Mouse (Mus musculus) CH12.LX (cell line): ENCODE data around the gene Ssbp3. TPM values are rescaled to one million over a fixed set of nuclear protein-coding genes. Genes with fewer than 3 reads are reported as not detected.
A peak's percentile ranks its signal among the peaks of the same experiment; 100 is the strongest.

Experiments
- DNase-seq: peaks from one replicate; pipeline ENCODE4 v3.0.0-alpha.2; 2013; ENCODE audit errors: extremely low read depth
- H3K27ac ChIP-seq: 2 replicates; pipeline ENCODE4 v1.5.1; 2012; ENCODE audit warnings: low read depth, mild to moderate bottlenecking, control low read depth, moderate library complexity; ENCODE audit not compliant: insufficient read depth
- H3K27me3 ChIP-seq: replicated peaks from 2 replicates; pipeline ENCODE3; 2012; ENCODE audit warnings: inconsistent platforms
- H3K36me3 ChIP-seq, 2 experiments: replicated peaks in 1 of 2; 2 replicates each; pipeline versions ENCODE3 to v1.6.1; 2012; ENCODE audit warnings: inconsistent platforms in 1 of 2, low read length in 1 of 2, mild to moderate bottlenecking in 1 of 2, mixed read lengths in 1 of 2, moderate library complexity in 1 of 2; ENCODE audit not compliant: control insufficient read depth in 1 of 2, insufficient read depth in 1 of 2
- H3K4me1 ChIP-seq, 2 experiments: 2 replicates each; pipeline ENCODE4 v1.6.1; 2012; ENCODE audit warnings: inconsistent platforms in 1 of 2, moderate library complexity in 1 of 2; ENCODE audit not compliant: insufficient read depth in 2 of 2, control insufficient read depth in 1 of 2
- H3K4me2 ChIP-seq: 2 replicates; pipeline ENCODE4 v1.6.1; 2012; ENCODE audit warnings: low read depth, mild to moderate bottlenecking, control low read depth; ENCODE audit not compliant: poor library complexity, insufficient read depth, severe bottlenecking
- H3K4me3 ChIP-seq, 3 experiments: fragments of 150-350 bp in 1 of 3; sonication (generic) in 1 of 3; replicated peaks in 1 of 3; 2 replicates each; pipeline versions ENCODE3 to v1.5.1; 2011 to 2012; ENCODE audit warnings: low read depth in 2 of 3, low read length in 2 of 3, mild to moderate bottlenecking in 2 of 3, moderate library complexity in 2 of 3, control low read depth in 1 of 3, improper control_type of control experiment in 1 of 3, inconsistent platforms in 1 of 3, mixed read lengths in 1 of 3; ENCODE audit not compliant: poor library complexity in 1 of 3
- H3K79me2 ChIP-seq: replicated peaks from 2 replicates; pipeline ENCODE4 v1.6.1; 2012; ENCODE audit warnings: mild to moderate bottlenecking, moderate library complexity; ENCODE audit not compliant: control insufficient read depth, poor library complexity, insufficient read depth, severe bottlenecking; ENCODE audit errors: extremely low read depth
- H3K9ac ChIP-seq: 2 replicates; pipeline ENCODE4 v1.6.1; 2012; ENCODE audit warnings: low read depth, mild to moderate bottlenecking, control low read depth, moderate library complexity; ENCODE audit not compliant: insufficient read depth
- H3K9me3 ChIP-seq: replicated peaks from 2 replicates; pipeline ENCODE3; 2012; ENCODE audit warnings: low read length, inconsistent platforms, mixed read lengths
- BHLHE40 ChIP-seq: IDR thresholded peaks from 2 replicates; pipeline ENCODE4 v1.6.1; 2011; ENCODE audit warnings: mild to moderate bottlenecking, low read depth, low read length, improper control_type of control experiment
- CHD1 ChIP-seq: IDR thresholded peaks from 2 replicates; pipeline ENCODE4 v1.6.1; 2012; ENCODE audit warnings: low read depth, low read length, improper control_type of control experiment, inconsistent platforms
- CHD2 ChIP-seq: IDR thresholded peaks from 2 replicates; pipeline ENCODE4 v1.6.1; 2011; ENCODE audit warnings: low read length, improper control_type of control experiment
- CTCF ChIP-seq, 2 experiments: IDR thresholded peaks in 1 of 2; conservative IDR thresholded peaks in 1 of 2; 2 replicates each; pipeline ENCODE4 v1.5.1; 2011 to 2012; ENCODE audit warnings: low read depth in 2 of 2, low read length in 2 of 2, improper control_type of control experiment in 1 of 2, inconsistent platforms in 1 of 2, mild to moderate bottlenecking in 1 of 2, moderate library complexity in 1 of 2
- E2F4 ChIP-seq: IDR thresholded peaks from 2 replicates; pipeline ENCODE4 v1.6.1; 2011; ENCODE audit warnings: low read depth, low read length, improper control_type of control experiment; ENCODE audit not compliant: insufficient replicate concordance
- ELF1 ChIP-seq: IDR thresholded peaks from 2 replicates; pipeline ENCODE4 v1.6.1; 2014; ENCODE audit warnings: low read depth, mild to moderate bottlenecking, inconsistent platforms, low read length, improper control_type of control experiment
- EP300 ChIP-seq: IDR thresholded peaks from 2 replicates; pipeline ENCODE4 v1.6.1; 2011; ENCODE audit warnings: low read length, improper control_type of control experiment
- ETS1 ChIP-seq: conservative IDR thresholded peaks from 2 replicates; pipeline ENCODE4 v1.6.1; 2012; ENCODE audit warnings: low read depth, mild to moderate bottlenecking, inconsistent platforms, low read length, improper control_type of control experiment, moderate library complexity
- GABPA ChIP-seq: IDR thresholded peaks from 2 replicates; pipeline ENCODE4 v1.6.1; 2012; ENCODE audit warnings: low read depth, low read length, improper control_type of control experiment, inconsistent platforms; ENCODE audit not compliant: insufficient replicate concordance
- HCFC1 ChIP-seq: IDR thresholded peaks from 2 replicates; pipeline ENCODE4 v1.6.1; 2012; ENCODE audit warnings: low read depth, mild to moderate bottlenecking, inconsistent platforms, low read length, improper control_type of control experiment
- IRF4 ChIP-seq: IDR thresholded peaks from 2 replicates; pipeline ENCODE4 v1.6.1; 2014; ENCODE audit warnings: low read depth, mild to moderate bottlenecking, inconsistent platforms, low read length, improper control_type of control experiment
- JUN ChIP-seq: IDR thresholded peaks from 2 replicates; pipeline ENCODE4 v1.6.1; 2011; ENCODE audit warnings: low read depth, mild to moderate bottlenecking, low read length, improper control_type of control experiment, moderate library complexity; ENCODE audit not compliant: insufficient read depth
- JUND ChIP-seq: conservative IDR thresholded peaks from 2 replicates; pipeline ENCODE4 v1.6.1; 2011; ENCODE audit warnings: low read depth, low read length, improper control_type of control experiment
- KAT2A ChIP-seq: IDR thresholded peaks from 2 replicates; pipeline ENCODE4 v1.6.1; 2012; ENCODE audit warnings: low read length, improper control_type of control experiment, inconsistent platforms; ENCODE audit not compliant: insufficient replicate concordance
- MAFK ChIP-seq: IDR thresholded peaks from 2 replicates; pipeline ENCODE4 v1.6.1; 2011; ENCODE audit warnings: low read length, improper control_type of control experiment; ENCODE audit not compliant: insufficient replicate concordance
- MAX ChIP-seq: IDR thresholded peaks from 2 replicates; pipeline ENCODE4 v1.6.1; 2011; ENCODE audit warnings: low read length, improper control_type of control experiment
- MXI1 ChIP-seq: IDR thresholded peaks from 2 replicates; pipeline ENCODE4 v1.6.1; 2011; ENCODE audit warnings: mild to moderate bottlenecking, low read depth, low read length, improper control_type of control experiment
- MYC ChIP-seq: IDR thresholded peaks from 2 replicates; pipeline ENCODE4 v1.6.1; 2011; ENCODE audit warnings: low read depth, mild to moderate bottlenecking, improper control_type of control experiment, low read length
- NELFE ChIP-seq: IDR thresholded peaks from 2 replicates; pipeline ENCODE4 v1.6.1; 2011; ENCODE audit warnings: low read depth, low read length, improper control_type of control experiment
- NRF1 ChIP-seq: IDR thresholded peaks from 2 replicates; pipeline ENCODE4 v1.6.1; 2014; ENCODE audit warnings: low read depth, mild to moderate bottlenecking, inconsistent platforms, low read length, improper control_type of control experiment, moderate library complexity
- POLR2AphosphoS2 ChIP-seq: IDR thresholded peaks from 2 replicates; pipeline ENCODE4 v1.6.1; 2011; ENCODE audit warnings: low read depth, low read length, improper control_type of control experiment
- RAD21 ChIP-seq: IDR thresholded peaks from 2 replicates; pipeline ENCODE4 v1.6.1; 2011; ENCODE audit warnings: low read depth, mild to moderate bottlenecking, low read length, improper control_type of control experiment, moderate library complexity
- RCOR1 ChIP-seq: conservative IDR thresholded peaks from 2 replicates; pipeline ENCODE4 v1.6.1; 2012; ENCODE audit warnings: low read depth, mild to moderate bottlenecking, inconsistent platforms, low read length, improper control_type of control experiment
- SIN3A ChIP-seq: IDR thresholded peaks from 2 replicates; pipeline ENCODE4 v1.6.1; 2012; ENCODE audit warnings: low read length, improper control_type of control experiment, inconsistent platforms
- TBP ChIP-seq: conservative IDR thresholded peaks from 2 replicates; pipeline ENCODE4 v1.6.1; 2011; ENCODE audit warnings: low read depth, low read length, improper control_type of control experiment
- TCF12 ChIP-seq: IDR thresholded peaks from 2 replicates; pipeline ENCODE4 v1.6.1; 2014; ENCODE audit warnings: low read depth, mild to moderate bottlenecking, inconsistent platforms, low read length, improper control_type of control experiment
- USF1 ChIP-seq: IDR thresholded peaks from 2 replicates; pipeline ENCODE4 v1.6.1; 2014; ENCODE audit warnings: low read depth, mild to moderate bottlenecking, inconsistent platforms, low read length, improper control_type of control experiment
- USF2 ChIP-seq: conservative IDR thresholded peaks from 2 replicates; pipeline ENCODE4 v1.6.1; 2011; ENCODE audit warnings: low read depth, low read length, improper control_type of control experiment
- ZC3H11A ChIP-seq: IDR thresholded peaks from 2 replicates; pipeline ENCODE4 v1.6.1; 2012; ENCODE audit warnings: low read depth, mild to moderate bottlenecking, inconsistent platforms, low read length, improper control_type of control experiment
- ZKSCAN1 ChIP-seq: IDR thresholded peaks from 2 replicates; pipeline ENCODE4 v1.6.1; 2012; ENCODE audit warnings: low read depth, inconsistent platforms, low read length, improper control_type of control experiment, borderline replicate concordance
- ZMIZ1 ChIP-seq: IDR thresholded peaks from 2 replicates; pipeline ENCODE4 v1.6.1; 2012; ENCODE audit warnings: low read depth, mild to moderate bottlenecking, inconsistent platforms, low read length, improper control_type of control experiment
- ZNF384 ChIP-seq: IDR thresholded peaks from 2 replicates; pipeline ENCODE4 v1.6.1; 2012; ENCODE audit warnings: low read depth, low read length, improper control_type of control experiment, inconsistent platforms
- dilution Hi-C: fragments of 300-500 bp; cut with MboI; formaldehyde crosslinking; loops from 2 replicates; pipeline ENCODE4 v1.14.3; 2020; ENCODE audit warnings: low sequenced_read_pairs; ENCODE audit not compliant: extremely low pct_unique_long_range_greater_than_20kb, extremely low pct_ligation_motif_present
- in situ Hi-C: fragments of 300-500 bp; cut with MboI; formaldehyde crosslinking; loops from 3 replicates; pipeline ENCODE4 v1.14.3; 2019; ENCODE audit warnings: low sequenced_read_pairs, low pct_ligation_motif_present, low pct_unique_long_range_greater_than_20kb, mixed read lengths
- polyA plus RNA-seq: library from polyadenylated mRNA; unstranded; fragments of >175 nt; gene quantifications from 2 replicates; pipeline ENCODE4 v1.2.1, GENCODE M21; 2012; ENCODE audit warnings: low read depth; ENCODE audit not compliant: insufficient read length
- total RNA-seq, 2 experiments: library from RNA; depleted of rRNA; stranded (reverse); fragments of 300-350 nt in 1 of 2; fragments of >200 nt in 1 of 2; gene quantifications; 2 replicates each; pipeline ENCODE4 v1.2.3; 2012 to 2014

The Ssbp3 gene
- total and polyA plus RNA-seq, 3 experiments: 32.4 to 129 (median 76.5) TPM

DNA sequence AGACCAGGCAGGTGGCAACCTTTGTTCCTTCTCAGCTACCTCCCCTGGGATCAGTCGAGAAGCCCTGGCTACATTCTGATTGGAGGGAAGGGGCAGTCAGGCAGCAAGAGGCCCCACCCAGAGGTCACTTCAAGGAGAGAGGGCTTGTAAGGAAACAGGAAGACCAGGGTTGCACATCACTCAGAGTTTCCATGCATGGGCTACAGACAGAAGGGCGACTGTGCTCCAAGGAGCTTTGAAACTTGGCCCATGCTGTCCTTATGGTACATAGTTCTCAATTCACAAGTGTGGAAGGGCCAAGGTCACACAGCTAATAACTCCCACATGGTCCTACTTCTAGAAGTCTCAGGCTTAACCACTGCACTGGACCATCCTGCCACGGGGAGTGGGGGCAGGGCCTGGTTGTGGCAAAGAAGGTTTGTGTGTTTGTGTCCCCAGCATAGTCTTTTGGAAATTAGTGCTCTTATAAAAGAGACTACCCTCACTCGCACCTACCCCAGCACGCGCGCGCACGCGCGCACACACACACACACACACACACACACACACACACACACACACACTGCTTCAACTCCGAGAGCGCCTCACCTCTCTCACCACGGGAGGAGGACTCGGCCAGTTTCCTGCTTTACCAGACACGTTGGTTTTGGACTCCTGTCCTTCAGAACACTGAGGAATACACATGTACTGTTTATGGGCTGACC is 184.1 kb downstream of the Ssbp3 start (continued):
- TF ChIP-seq NRF1 (peak; percentile 72), E2F4 (0 out of 2 replicates have a peak, but pooled peaks have one; percentile 25), RCOR1 (no peak), CTCF (conservative IDR thresholded peaks at IDR 0.05 in 1 of 2, IDR thresholded peaks at IDR 0.05 in 1 of 2; ENCODE audit: low read depth in 2 of 2, low read length in 2 of 2) (no peak), ZC3H11A (no peak), MAX (no peak; the same call in 1 of the 2 replicates), MXI1 (peak; percentile 68), MAFK (no peak), JUN (peak; percentile 94)

DNA sequence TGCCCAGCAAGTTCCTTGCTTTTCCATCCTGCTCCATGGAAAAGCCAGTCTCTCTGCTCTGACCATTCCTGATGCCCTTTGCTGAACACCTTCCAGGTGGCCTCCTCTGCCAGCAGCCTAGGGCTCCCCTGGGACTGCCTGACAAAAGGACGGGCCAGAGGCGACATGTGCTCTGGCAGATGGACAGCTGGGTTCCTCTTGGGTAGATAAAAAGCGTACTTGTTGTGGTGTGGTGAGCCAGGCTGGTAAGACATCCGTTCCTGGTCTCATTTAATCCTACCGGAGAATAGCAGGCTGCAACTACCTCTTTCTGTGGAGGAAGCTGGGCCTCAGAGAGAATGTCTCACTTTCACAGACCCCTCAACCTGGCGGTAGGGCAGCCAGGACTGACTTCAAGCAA is 185.5 kb downstream of the Ssbp3 start:
- H3K4me2 ChIP-seq: peak overlapping the region; percentile 7; the same call in 1 of the 2 replicates
- H3K27me3 ChIP-seq: no peaks in the 10 kb centered on the region
- peak; percentile 50 for DNase-seq
- no peaks in the 10 kb centered on the region for H3K79me2 ChIP-seq
- peaks cover 24 to 62% of the 10 kb centered on the region in 2 experiments for H3K4me1 ChIP-seq
- no peaks in the 10 kb centered on the region for H3K9me3 ChIP-seq
- peak overlapping the region; percentile 3 to 48 (median 20) for H3K4me3 ChIP-seq
- peak; percentile 65; the same call in 1 of the 2 replicates for TF ChIP-seq CHD1
- TF ChIP-seq MYC: peak; percentile 87
- TF ChIP-seq BHLHE40: peak; percentile 10; the same call in 1 of the 2 replicates
- no peak for TF ChIP-seq JUND
- TF ChIP-seq EP300: no peak
- no peak for TF ChIP-seq TBP
- TF ChIP-seq SIN3A: peak; percentile 65; the same call in 1 of the 2 replicates
- TF ChIP-seq MAX: peak; percentile 81
- TF ChIP-seq ZNF384: no peak
- no peak for TF ChIP-seq KAT2A
- no peak for TF ChIP-seq ZMIZ1
- TF ChIP-seq POLR2AphosphoS2: no peak
- TF ChIP-seq HCFC1: no peak
- no peak for TF ChIP-seq GABPA
- TF ChIP-seq NELFE: no peak
- TF ChIP-seq RAD21: no peak
- TF ChIP-seq ELF1: no peak
- no peak for TF ChIP-seq CTCF (conservative IDR thresholded peaks at IDR 0.05 in 1 of 2, IDR thresholded peaks at IDR 0.05 in 1 of 2; ENCODE audit: low read depth in 2 of 2, low read length in 2 of 2)
- no peak for TF ChIP-seq CHD2
- TF ChIP-seq USF2: no peak
- TF ChIP-seq ETS1: peak; percentile 24; the same call in 1 of the 2 replicates
- TF ChIP-seq IRF4: no peak
- peak; percentile 51 for TF ChIP-seq TCF12
- no peak for TF ChIP-seq NRF1
- no peak for TF ChIP-seq MAFK
- TF ChIP-seq ZC3H11A: no peak
- no peak for TF ChIP-seq ZKSCAN1
- peak; percentile 76; the same call in 1 of the 2 replicates for TF ChIP-seq MXI1
- TF ChIP-seq USF1: no peak
- no peak for TF ChIP-seq RCOR1
- H3K36me3 ChIP-seq: peaks cover 0 to 32% of the 10 kb centered on the region in 2 experiments
- no peak overlapping the region; the same call in 1 of the 2 replicates for H3K27ac ChIP-seq
- dilution Hi-C loops: no loop called here
- 0 out of 2 replicates have a peak overlapping the region, but pooled peaks have one; percentile 13 for H3K9ac ChIP-seq
- in situ Hi-C loops: no loop called here
